In the genomic region with DNA sequence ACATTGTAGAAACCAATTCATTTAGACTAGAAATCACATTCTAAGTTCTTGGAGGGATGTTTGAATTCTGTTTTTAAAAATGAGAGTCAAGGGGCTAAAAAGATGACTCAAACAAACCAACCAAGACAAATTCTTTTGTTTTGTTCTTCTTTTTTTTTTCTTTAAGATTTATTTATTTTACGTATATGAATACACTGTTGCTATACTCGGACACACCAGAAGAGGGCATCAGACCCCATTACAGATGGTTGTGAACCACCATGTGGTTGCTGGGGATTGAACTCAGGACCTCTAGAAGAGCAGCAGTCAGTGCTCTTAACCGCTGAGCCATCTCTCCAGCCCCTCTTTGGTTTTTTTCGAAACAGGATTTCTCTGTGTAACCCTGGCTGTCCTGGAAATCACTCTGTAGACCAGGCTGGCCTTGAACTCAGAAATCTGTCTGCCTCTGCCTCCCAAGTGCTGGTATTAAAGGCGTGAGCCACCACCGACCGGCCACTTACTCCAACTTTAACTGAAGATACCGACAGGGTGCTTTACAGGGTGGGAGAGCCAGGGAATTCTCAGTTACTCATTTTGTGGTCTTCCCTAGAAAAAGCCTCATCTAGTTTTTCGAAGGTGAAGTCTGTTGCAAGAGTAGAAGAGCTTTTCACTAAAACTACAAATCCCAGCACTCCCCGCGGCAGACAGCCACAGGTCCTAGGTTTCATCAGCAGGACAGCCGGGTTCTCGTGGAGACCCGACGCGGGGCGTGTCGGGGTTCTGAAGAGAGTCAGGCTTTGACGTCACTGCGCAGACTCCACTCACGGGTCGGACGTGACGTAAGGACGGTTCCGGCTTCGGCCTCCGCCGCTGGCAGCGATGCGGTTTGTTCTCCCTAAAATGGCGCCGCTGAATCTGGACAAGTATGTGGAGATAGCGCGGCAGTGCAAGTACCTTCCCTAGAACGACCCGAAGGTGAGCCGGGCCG, we compare ENCODE assay signal across 7 mouse cellular contexts. TPM values are rescaled to one million over a fixed set of nuclear protein-coding genes. Genes with fewer than 3 reads are reported as not detected.
A peak's percentile ranks its signal among the peaks of the same experiment; 100 is the strongest.
DNase-seq lines count a peak whose midpoint lies in the region; ATAC-seq lines count a peak whose summit lies in the region.

No protein-coding gene starts in this region.

- peak; percentile 95 for ATAC-seq in embryonic facial prominence, embryonic 11.5 days (replicated peaks; ENCODE audit: insufficient number of reproducible peaks, low FRiP score, low TSS enrichment, low read depth)
- ATAC-seq in granulocyte monocyte progenitor cell, adult 5-6 weeks (replicated peaks; ENCODE audit: poor library complexity, severe bottlenecking), result peak; percentile 82
- ATAC-seq in midbrain, embryonic 13.5 days, result peak; percentile 97

- H3K27ac ChIP-seq in embryonic facial prominence, embryonic 11.5 days (replicated peaks; ENCODE audit: low read depth, low read length), result peak overlapping the region; percentile 65
- peak overlapping the region; percentile 91 for H3K27ac ChIP-seq in limb, embryonic 10.5 days
- H3K27ac ChIP-seq in midbrain, embryonic 13.5 days, result peak overlapping the region; percentile 89

- 5% methylated on average over 39 of the region's 39 CpGs for WGBS in embryonic facial prominence, embryonic 11.5 days
- WGBS in limb, embryonic 10.5 days, result 5% methylated on average over 39 of the region's 39 CpGs
- 5% methylated on average over 39 of the region's 39 CpGs for WGBS in midbrain, embryonic 13.5 days

- no peaks in the 10 kb centered on the region for H3K9me3 ChIP-seq in embryonic facial prominence, embryonic 11.5 days (replicated peaks; ENCODE audit: control insufficient read depth, low read length)
- H3K9me3 ChIP-seq in limb, embryonic 10.5 days (replicated peaks), result no peaks in the 10 kb centered on the region
- no peaks in the 10 kb centered on the region for H3K9me3 ChIP-seq in midbrain, embryonic 13.5 days

- H3K9ac ChIP-seq in embryonic facial prominence, embryonic 11.5 days (replicated peaks; ENCODE audit: low read length), result peak overlapping the region; percentile 76
- H3K9ac ChIP-seq in midbrain, embryonic 13.5 days (replicated peaks), result peak overlapping the region; percentile 84

- H3K4me2 ChIP-seq in embryonic facial prominence, embryonic 11.5 days (ENCODE audit: low read depth, low read length), result peak overlapping the region; percentile 30; the same call in 1 of the 2 replicates
- peak overlapping the region; percentile 73 for H3K4me2 ChIP-seq in midbrain, embryonic 13.5 days (replicated peaks)

- peak; percentile 98 for DNase-seq in adrenal gland, postnatal 14 days
- peak; percentile 100 for DNase-seq in embryonic facial prominence, embryonic 11.5 days (ENCODE audit: low spot score)
- DNase-seq in kidney, adult 11 months, result peak; percentile 98
- peak; percentile 97 for DNase-seq in limb, embryonic 10.5 days (ENCODE audit: low spot score)
- peak; percentile 92 for DNase-seq in spleen, adult 12 weeks (ENCODE audit: low spot score)

- H3K4me1 ChIP-seq in embryonic facial prominence, embryonic 11.5 days (ENCODE audit: control insufficient read depth, insufficient read depth, low read length), result no peaks in the 10 kb centered on the region
- H3K4me1 ChIP-seq in limb, embryonic 10.5 days, result peaks cover 30% of the 10 kb centered on the region
- H3K4me1 ChIP-seq in midbrain, embryonic 13.5 days (replicated peaks), result peaks cover 25% of the 10 kb centered on the region

- H3K36me3 ChIP-seq in embryonic facial prominence, embryonic 11.5 days (replicated peaks; ENCODE audit: control insufficient read depth, insufficient read depth, low read depth, low read length), result no peaks in the 10 kb centered on the region
- H3K36me3 ChIP-seq in limb, embryonic 10.5 days, result peaks cover 33% of the 10 kb centered on the region
- peaks cover 11% of the 10 kb centered on the region; the same call in 1 of the 2 replicates for H3K36me3 ChIP-seq in midbrain, embryonic 13.5 days

- peak overlapping the region; percentile 58 for H3K4me3 ChIP-seq in embryonic facial prominence, embryonic 11.5 days (ENCODE audit: low read depth, low read length)
- H3K4me3 ChIP-seq in limb, embryonic 10.5 days, result peak overlapping the region; percentile 72
- peak overlapping the region; percentile 68 for H3K4me3 ChIP-seq in midbrain, embryonic 13.5 days (replicated peaks)

- H3K27me3 ChIP-seq in embryonic facial prominence, embryonic 11.5 days (ENCODE audit: control insufficient read depth, insufficient read depth, low read length), result no peaks in the 10 kb centered on the region
- no peaks in the 10 kb centered on the region for H3K27me3 ChIP-seq in limb, embryonic 10.5 days (ENCODE audit: low read depth, poor library complexity, severe bottlenecking)
- H3K27me3 ChIP-seq in midbrain, embryonic 13.5 days, result no peaks in the 10 kb centered on the region

RNA-seq across cellular contexts. Expression of a gene that starts 2.1 kb away (rescaled TPM):
- 24.8 and 29.7 TPM in 2 replicates for total RNA-seq in adrenal gland, postnatal 14 days (2021)
- polyA plus RNA-seq in embryonic facial prominence, embryonic 11.5 days (2014; fragmentation: Nextera tagmentation; extraction: Ambion mirVana), result 34.5 and 40.2 TPM in 2 replicates
- total RNA-seq in granulocyte monocyte progenitor cell, adult 5-6 weeks (2014; fragmentation: Nextera tagmentation), result 31.3 and 33.6 TPM in 2 replicates
- total RNA-seq in granulocyte monocyte progenitor cell, adult 5-6 weeks (2017), result 38.0 and 49.0 TPM in 2 replicates
- 42.8 and 43.6 TPM in 2 replicates for polyA plus RNA-seq in limb, embryonic 10.5 days (2016; fragmentation: Nextera tagmentation; extraction: Ambion mirVana)
- polyA plus RNA-seq in midbrain, embryonic 13.5 days (2015; fragmentation: Nextera tagmentation; extraction: Ambion mirVana), result 21.8 and 22.7 TPM in 2 replicates

RNA-seq across cellular contexts. Expression of a gene that starts 24.3 kb away (rescaled TPM):
- 67.5 and 75.5 TPM in 2 replicates for total RNA-seq in adrenal gland, postnatal 14 days (2021)
- polyA plus RNA-seq in embryonic facial prominence, embryonic 11.5 days (2014; fragmentation: Nextera tagmentation; extraction: Ambion mirVana), result 66.3 and 71.2 TPM in 2 replicates
- 42.7 and 63.4 TPM in 2 replicates for total RNA-seq in granulocyte monocyte progenitor cell, adult 5-6 weeks (2014; fragmentation: Nextera tagmentation)
- 52.8 and 56.7 TPM in 2 replicates for total RNA-seq in granulocyte monocyte progenitor cell, adult 5-6 weeks (2017)
- 69.7 and 81.2 TPM in 2 replicates for polyA plus RNA-seq in limb, embryonic 10.5 days (2016; fragmentation: Nextera tagmentation; extraction: Ambion mirVana)
- polyA plus RNA-seq in midbrain, embryonic 13.5 days (2015; fragmentation: Nextera tagmentation; extraction: Ambion mirVana), result 80.4 and 88.8 TPM in 2 replicates

RNA-seq across cellular contexts. Expression of a gene that starts 30.0 kb away (rescaled TPM):
- 552 and 555 TPM in 2 replicates for total RNA-seq in adrenal gland, postnatal 14 days (2021)
- 1,023 and 1,118 TPM in 2 replicates for polyA plus RNA-seq in embryonic facial prominence, embryonic 11.5 days (2014; fragmentation: Nextera tagmentation; extraction: Ambion mirVana)
- 559 and 592 TPM in 2 replicates for total RNA-seq in granulocyte monocyte progenitor cell, adult 5-6 weeks (2014; fragmentation: Nextera tagmentation)
- 1,947 and 2,193 TPM in 2 replicates for total RNA-seq in granulocyte monocyte progenitor cell, adult 5-6 weeks (2017)
- 841 and 852 TPM in 2 replicates for polyA plus RNA-seq in limb, embryonic 10.5 days (2016; fragmentation: Nextera tagmentation; extraction: Ambion mirVana)
- 464 and 489 TPM in 2 replicates for polyA plus RNA-seq in midbrain, embryonic 13.5 days (2015; fragmentation: Nextera tagmentation; extraction: Ambion mirVana)

RNA-seq across cellular contexts. Expression of a gene that starts 31.0 kb away (rescaled TPM):
- total RNA-seq in adrenal gland, postnatal 14 days (2021), result not detected in 2 replicates
- polyA plus RNA-seq in embryonic facial prominence, embryonic 11.5 days (2014; fragmentation: Nextera tagmentation; extraction: Ambion mirVana), result 0.33 TPM in 1 of 2 replicates, not detected in the other
- not detected in 2 replicates for total RNA-seq in granulocyte monocyte progenitor cell, adult 5-6 weeks (2014; fragmentation: Nextera tagmentation)
- total RNA-seq in granulocyte monocyte progenitor cell, adult 5-6 weeks (2017), result not detected in 2 replicates
- not detected in 2 replicates for polyA plus RNA-seq in limb, embryonic 10.5 days (2016; fragmentation: Nextera tagmentation; extraction: Ambion mirVana)
- polyA plus RNA-seq in midbrain, embryonic 13.5 days (2015; fragmentation: Nextera tagmentation; extraction: Ambion mirVana), result 0.19 TPM in 1 of 2 replicates, not detected in the other

RNA-seq across cellular contexts. Expression of a gene that starts 46.8 kb away (rescaled TPM):
- total RNA-seq in adrenal gland, postnatal 14 days (2021), result 55.5 and 58.2 TPM in 2 replicates
- 92.5 and 96.3 TPM in 2 replicates for polyA plus RNA-seq in embryonic facial prominence, embryonic 11.5 days (2014; fragmentation: Nextera tagmentation; extraction: Ambion mirVana)
- 50.1 and 65.5 TPM in 2 replicates for total RNA-seq in granulocyte monocyte progenitor cell, adult 5-6 weeks (2014; fragmentation: Nextera tagmentation)
- total RNA-seq in granulocyte monocyte progenitor cell, adult 5-6 weeks (2017), result 56.7 and 70.8 TPM in 2 replicates
- 84.5 and 92.0 TPM in 2 replicates for polyA plus RNA-seq in limb, embryonic 10.5 days (2016; fragmentation: Nextera tagmentation; extraction: Ambion mirVana)
- polyA plus RNA-seq in midbrain, embryonic 13.5 days (2015; fragmentation: Nextera tagmentation; extraction: Ambion mirVana), result 123 and 126 TPM in 2 replicates

Comparison
In these comparisons a context has a peak if more than half of its experiments do, and no peak if none do; other contexts are left out.
1. Peak in every context shown above with its lines: DNase-seq, ATAC-seq, H3K4me3 ChIP-seq and H3K27ac ChIP-seq.